Mouse (Mus musculus) B cell, adult (primary cell): Measurements from ENCODE around the gene Tmprss11a. TPM values are rescaled to one million over a fixed set of nuclear protein-coding genes. Genes with fewer than 3 reads are reported as not detected.

ENCODE experiments used
- total RNA-seq: library from RNA; stranded (reverse); gene quantifications from 4 replicates; pipeline ENCODE4 v1.2.4, GENCODE M21; 2023; ENCODE audit not compliant: inconsistent age

The Tmprss11a gene
- not detected in 4 replicates for total RNA-seq

GRCm38 (mm10) chr5:86468890-86469289 is at the start of gene Tmprss11a:
TSS of gene Tmprss11a (minus strand) at chr5:86468990.

GRCm38 (mm10) chr5:86518500-86518899 is 49.7 kb upstream of the Tmprss11a start, which contains the start of gene Tmprss11g:
TSS of gene Tmprss11g (minus strand) at chr5:86518600.

GRCm38 (mm10) chr5:86373320-86373719 is 95.5 kb downstream of the Tmprss11a start, which contains the start of gene Tmprss11d:
TSS of gene Tmprss11d (minus strand) at chr5:86373420.

Other genes with a start within 250 kb of the Tmprss11a start
- not detected in 4 replicates for gene Tmprss11c, start 179.7 kb downstream of the Tmprss11a start, total RNA-seq
- not detected in 4 replicates for gene Tmprss11d, start 95.6 kb downstream of the Tmprss11a start, total RNA-seq
- not detected in 4 replicates for gene Tmprss11g, start 49.6 kb upstream of the Tmprss11a start, total RNA-seq
- not detected in 4 replicates for gene Tmprss11f, start 163.4 kb upstream of the Tmprss11a start, total RNA-seq
- not detected in 4 replicates for gene Tmprss11b, start 207.4 kb upstream of the Tmprss11a start, total RNA-seq